Mouse (Mus musculus) forebrain, embryonic 14.5 days (tissue): ENCODE data around the gene Fbxo2. TPM values are rescaled to one million over a fixed set of nuclear protein-coding genes. Genes with fewer than 3 reads are reported as not detected.

Experiments
- ATAC-seq: fragments of 200-750 bp; cut with Nextera tagmentation; 2 replicates; pipeline ENCODE4 v1.8.0; 2017; ENCODE audit warnings: mild to moderate bottlenecking, moderate library complexity
- DNase-seq: peaks from one replicate; pipeline ENCODE4 v3.0.0-alpha.2; 2015; ENCODE audit warnings: low spot score
- H3K27ac ChIP-seq: fragments of 300-500 bp; sonication (generic); 2 replicates; pipeline ENCODE4 v1.5.1; 2014; ENCODE audit warnings: low read depth, mild to moderate bottlenecking, control low read depth, low read length, moderate library complexity
- H3K27me3 ChIP-seq: fragments of 300-500 bp; sonication (generic); replicated peaks from 2 replicates; pipeline ENCODE4 v1.6.1; 2014; ENCODE audit warnings: low read length, control low read depth, mixed read lengths; ENCODE audit not compliant: control insufficient read depth, insufficient read depth
- H3K36me3 ChIP-seq: fragments of 300-500 bp; sonication (generic); 2 replicates; pipeline ENCODE4 v1.6.1; 2014; ENCODE audit warnings: low read length, control low read depth; ENCODE audit not compliant: control insufficient read depth, insufficient read depth
- H3K4me1 ChIP-seq: fragments of 300-500 bp; sonication (generic); 2 replicates; pipeline ENCODE4 v1.6.1; 2014; ENCODE audit warnings: antibody characterized with exemption, low read length, control low read depth; ENCODE audit not compliant: control insufficient read depth, insufficient read depth
- H3K4me2 ChIP-seq: fragments of 300-500 bp; sonication (generic); 2 replicates; pipeline ENCODE4 v1.6.1; 2014; ENCODE audit warnings: mild to moderate bottlenecking, control low read depth, low read length
- H3K4me3 ChIP-seq: fragments of 300-500 bp; sonication (generic); 2 replicates; pipeline ENCODE4 v1.5.1; 2014; ENCODE audit warnings: low read depth, low read length, control low read depth
- H3K9ac ChIP-seq: fragments of 300-500 bp; sonication (generic); 2 replicates; pipeline ENCODE4 v1.6.1; 2014; ENCODE audit warnings: mild to moderate bottlenecking, low read length, control low read depth, moderate library complexity
- H3K9me3 ChIP-seq: fragments of 300-500 bp; sonication (generic); replicated peaks from 2 replicates; pipeline ENCODE4 v1.6.1; 2016; ENCODE audit warnings: low read length, control low read depth, mixed read lengths; ENCODE audit not compliant: control insufficient read depth
- WGBS: fragments of 180-500 bp; shearing (Covaris S2); extraction: QIAGEN DNeasy Blood & Tissue Kit; methylation state at CpG from one replicate; pipeline ENCODE4 v1.1.7; 2014; 5-methylcytosine and 5-hydroxymethylcytosine counted together
- polyA plus RNA-seq: library from polyadenylated mRNA; unstranded; fragments of >200 nt; fragmentation: Nextera tagmentation; extraction: Ambion mirVana; gene quantifications from 2 replicates; pipeline ENCODE4 v1.2.1, GENCODE M21; 2014

The Fbxo2 gene
- polyA plus RNA-seq, 1 experiment from 2014 or later, result 3.2 TPM

- WGBS, result 81% methylated on average over 8 of the region's 8 CpGs
- no peak overlapping the region for H3K4me3 ChIP-seq
- no peak overlapping the region for H3K27ac ChIP-seq
- no peaks in the 10 kb centered on the region for H3K9me3 ChIP-seq
- ATAC-seq (no peak), DNase-seq (no peak)
- H3K27me3 ChIP-seq, result no peaks in the 10 kb centered on the region
- no peaks in the 10 kb centered on the region for H3K36me3 ChIP-seq
- peaks cover 18% of the 10 kb centered on the region for H3K4me1 ChIP-seq
- no peak overlapping the region for H3K4me2 ChIP-seq
- no peak overlapping the region for H3K9ac ChIP-seq
Observed at GRCm38 (mm10) chr4:148134988-148135387, 25.4 kb upstream of the Fbxo2 start.

DNA sequence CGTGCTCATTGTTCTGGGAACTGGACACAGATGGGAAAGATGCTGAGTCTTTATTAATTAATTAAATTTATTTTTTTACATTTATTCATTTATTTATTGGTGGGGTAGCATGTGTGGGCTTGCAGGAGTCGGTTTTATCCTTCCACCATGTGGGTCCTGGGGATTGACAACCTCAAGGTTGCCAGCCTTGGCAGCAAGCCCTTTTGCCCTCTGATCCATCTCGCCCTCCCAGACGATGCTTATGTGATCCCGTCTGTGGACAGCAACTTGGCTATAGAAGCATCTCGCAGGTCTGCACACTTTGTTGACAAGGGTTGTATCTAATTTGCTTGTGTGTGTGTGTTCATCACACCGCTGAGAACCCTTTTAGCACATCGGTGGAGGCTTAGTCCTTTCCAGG is 22.9 kb upstream of the Fbxo2 start:
- Histone ChIP-seq H3K27ac (no peak overlapping the region), H3K9me3 (no peaks in the 10 kb centered on the region), H3K9ac (no peak overlapping the region), H3K4me1 (peaks cover 7% of the 10 kb centered on the region), H3K36me3 (no peaks in the 10 kb centered on the region), H3K27me3 (no peaks in the 10 kb centered on the region), H3K4me3 (no peak overlapping the region), H3K4me2 (no peak overlapping the region)
- DNase-seq, result no peak
- 53% methylated on average over 8 of the region's 8 CpGs for WGBS
- no peak for ATAC-seq

- H3K27me3 ChIP-seq, result no peaks in the 10 kb centered on the region
- ATAC-seq (peak; percentile 13; the same call in 1 of the 2 replicates), DNase-seq (no peak)
- peak overlapping the region; percentile 88 for H3K27ac ChIP-seq
- H3K4me2 ChIP-seq, result peak overlapping the region; percentile 93
- no peaks in the 10 kb centered on the region for H3K9me3 ChIP-seq
- WGBS, result 0% methylated on average over 12 of the region's 12 CpGs
- H3K4me1 ChIP-seq, result peaks cover 7% of the 10 kb centered on the region
- H3K9ac ChIP-seq, result peak overlapping the region; percentile 73
- H3K4me3 ChIP-seq, result peak overlapping the region; percentile 59
- H3K36me3 ChIP-seq, result peaks cover 17% of the 10 kb centered on the region
Observed at GRCm38 (mm10) chr4:148139767-148140097, 20.7 kb upstream of the Fbxo2 start.

- Histone ChIP-seq H3K9me3 (no peaks in the 10 kb centered on the region), H3K27me3 (no peaks in the 10 kb centered on the region), H3K36me3 (peaks cover 23% of the 10 kb centered on the region), H3K9ac (peak overlapping the region; percentile 73), H3K27ac (peak overlapping the region; percentile 88), H3K4me1 (peaks cover 7% of the 10 kb centered on the region), H3K4me2 (peak overlapping the region; percentile 93), H3K4me3 (peak overlapping the region; percentile 59)
- peak; percentile 95 for ATAC-seq
- WGBS, result under 1% methylated on average over 65 of the region's 65 CpGs
- DNase-seq, result peak; percentile 94
Observed at GRCm38 (mm10) chr4:148140098-148141011, 20.1 kb upstream of the Fbxo2 start.

- Histone ChIP-seq H3K4me1 (peaks cover 7% of the 10 kb centered on the region), H3K4me3 (no peak overlapping the region), H3K27me3 (no peaks in the 10 kb centered on the region), H3K36me3 (peaks cover 51% of the 10 kb centered on the region), H3K4me2 (no peak overlapping the region), H3K9ac (no peak overlapping the region), H3K27ac (no peak overlapping the region), H3K9me3 (no peaks in the 10 kb centered on the region)
- no peak for DNase-seq
- no peak for ATAC-seq
- 90% methylated on average over 5 of the region's 5 CpGs for WGBS
Observed at GRCm38 (mm10) chr4:148143721-148144120, 16.7 kb upstream of the Fbxo2 start.

DNA sequence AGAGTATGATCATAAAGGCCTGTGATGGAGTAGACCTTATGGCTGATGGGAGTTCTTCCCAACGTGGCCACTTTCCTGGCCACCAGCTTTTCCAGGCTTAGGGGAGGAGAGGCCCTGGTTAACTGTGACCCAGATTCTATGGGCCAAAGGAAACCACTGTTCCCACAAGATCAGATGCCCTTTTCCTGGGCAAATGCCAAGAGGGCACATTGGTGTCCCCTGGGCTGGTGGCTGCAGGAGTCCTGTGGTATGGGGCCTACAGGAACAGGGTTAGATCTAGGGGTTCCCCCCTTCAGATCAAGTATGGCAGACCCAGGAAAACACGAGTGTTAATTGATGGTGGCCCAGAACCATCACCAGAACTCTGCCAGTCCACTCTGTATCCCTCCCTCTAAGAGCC is 12.7 kb upstream of the Fbxo2 start:
- H3K9me3 ChIP-seq, result no peaks in the 10 kb centered on the region
- 82% methylated on average over 2 of the region's 2 CpGs for WGBS
- H3K27me3 ChIP-seq, result no peaks in the 10 kb centered on the region
- no peak overlapping the region for H3K9ac ChIP-seq
- no peak for ATAC-seq
- no peak overlapping the region for H3K4me3 ChIP-seq
- no peak overlapping the region for H3K4me2 ChIP-seq
- peaks cover 60% of the 10 kb centered on the region for H3K36me3 ChIP-seq
- no peak for DNase-seq
- H3K4me1 ChIP-seq, result peaks cover 4% of the 10 kb centered on the region; the same call in 1 of the 2 replicates
- no peak overlapping the region for H3K27ac ChIP-seq

DNA sequence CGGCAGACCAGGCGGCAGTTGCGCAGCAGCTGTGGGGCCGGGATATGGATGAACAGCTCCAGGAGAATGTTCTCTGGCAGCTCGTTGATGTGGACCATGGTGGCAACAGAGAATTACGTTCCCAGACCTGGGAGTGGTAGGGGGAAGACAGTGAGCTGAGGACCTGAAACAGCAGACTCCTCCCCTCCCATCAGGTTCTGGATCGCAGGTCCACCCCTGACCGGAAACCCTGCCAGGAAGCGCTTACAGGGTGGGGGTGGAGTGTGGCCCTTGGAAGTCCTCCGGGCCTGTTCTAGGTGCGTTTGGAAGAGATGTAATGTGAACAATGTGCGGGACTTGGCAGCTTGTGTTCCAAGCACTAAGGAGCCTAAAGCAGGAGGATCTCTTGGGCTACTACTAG is 10.9 kb upstream of the Fbxo2 start:
- Histone ChIP-seq H3K9ac (no peak overlapping the region), H3K27me3 (no peaks in the 10 kb centered on the region), H3K4me3 (no peak overlapping the region), H3K4me2 (no peak overlapping the region), H3K27ac (no peak overlapping the region), H3K4me1 (peaks cover 4% of the 10 kb centered on the region; the same call in 1 of the 2 replicates), H3K36me3 (peaks cover 63% of the 10 kb centered on the region), H3K9me3 (no peaks in the 10 kb centered on the region)
- DNase-seq (no peak), ATAC-seq (no peak)
- 83% methylated on average over 12 of the region's 12 CpGs for WGBS

GRCm38 (mm10) chr4:148150242-148150641 is 10.2 kb upstream of the Fbxo2 start:
- no peaks in the 10 kb centered on the region for H3K9me3 ChIP-seq
- no peak overlapping the region for H3K27ac ChIP-seq
- peaks cover 4% of the 10 kb centered on the region; the same call in 1 of the 2 replicates for H3K4me1 ChIP-seq
- H3K27me3 ChIP-seq, result no peaks in the 10 kb centered on the region
- DNase-seq, result no peak
- ATAC-seq, result no peak
- WGBS, result 66% methylated on average over 7 of the region's 7 CpGs
- H3K9ac ChIP-seq, result no peak overlapping the region
- H3K4me3 ChIP-seq, result no peak overlapping the region
- peaks cover 63% of the 10 kb centered on the region for H3K36me3 ChIP-seq
- no peak overlapping the region for H3K4me2 ChIP-seq

DNA sequence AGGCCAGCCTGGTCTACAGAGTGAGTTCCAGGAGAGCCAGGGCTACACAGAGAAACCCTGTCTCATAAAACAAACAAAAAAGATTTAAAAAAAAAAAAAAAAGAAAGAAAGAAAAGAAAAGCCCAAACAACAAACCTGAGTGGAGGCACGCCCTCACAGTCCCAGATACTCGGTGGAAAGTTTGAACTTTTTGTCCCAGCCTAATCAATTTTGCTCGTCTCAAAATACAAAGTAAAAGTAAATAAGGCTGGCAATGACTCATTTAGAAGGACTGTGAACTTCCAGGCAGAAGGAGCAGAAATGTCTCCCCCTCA is 9.5 kb upstream of the Fbxo2 start:
- peak overlapping the region; percentile 80; the same call in 1 of the 2 replicates for H3K9ac ChIP-seq
- no peaks in the 10 kb centered on the region for H3K9me3 ChIP-seq
- H3K36me3 ChIP-seq, result peaks cover 63% of the 10 kb centered on the region
- H3K27me3 ChIP-seq, result no peaks in the 10 kb centered on the region
- no peak for DNase-seq
- peak overlapping the region; percentile 56 for H3K4me3 ChIP-seq
- no peak for ATAC-seq
- H3K27ac ChIP-seq, result peak overlapping the region; percentile 90; the same call in 1 of the 2 replicates
- H3K4me1 ChIP-seq, result peaks cover 4% of the 10 kb centered on the region; the same call in 1 of the 2 replicates
- 42% methylated on average over 3 of the region's 3 CpGs for WGBS
- peak overlapping the region; percentile 98 for H3K4me2 ChIP-seq
